Mouse (Mus musculus) adrenal gland, postnatal 10 days (tissue): ENCODE results near the gene Has1. TPM values are rescaled to one million over a fixed set of nuclear protein-coding genes. Genes with fewer than 3 reads are reported as not detected.
A peak's percentile ranks its signal among the peaks of the same experiment; 100 is the strongest.

Experiments
- microRNA-seq: library from miRNA; unstranded; fragments of <30 nt; microRNA quantifications from one replicate; pipeline ENCODE4 v1.2.0, GENCODE M21; 2021
- total RNA-seq, 2 experiments: library from RNA; stranded (reverse); gene quantifications; 2 replicates each; pipeline ENCODE4 v1.2.3; 2021

The Has1 gene
- total RNA-seq, 2 experiments from 2014 or later: 0.12 to 0.30 TPM

Small RNAs within 50 kb of the gene (microRNA-seq; reads per million reads assigned to microRNA genes)
- gene Gm25927 (not detected), gene Mir125a (7,028 reads per million, percentile 91 among the genes with 10 or more reads in this experiment), gene Mir99b (7,143 reads per million, percentile 92 among the genes with 10 or more reads in this experiment), gene Mirlet7e (not detected)

Other genes starting within 250 kb of the Has1 start
- 100 to 1,000 TPM; 101 to 135 TPM for gene Lnpep, start 230.2 kb downstream of the Has1 start, total RNA-seq
- gene Vmn2r90, start 151.5 kb downstream of the Has1 start, total RNA-seq: not detected
- 10 to 100 TPM; 32.1 to 70.4 TPM for gene Spaca6, start 28.0 kb downstream of the Has1 start, total RNA-seq
- 1 to 10 TPM in 1 of 2 experiments, under 1 TPM in 1; 0.51 to 1.4 TPM for gene Fpr1, start 28.7 kb upstream of the Has1 start, total RNA-seq
- gene Fpr2, start 32.6 kb upstream of the Has1 start, total RNA-seq: 1 to 10 TPM; 1.2 to 1.8 TPM
- gene Fpr3, start 32.6 kb upstream of the Has1 start, total RNA-seq: not detected
- not detected for gene Fpr-rs4, start 166.5 kb upstream of the Has1 start, total RNA-seq
- gene Vmn2r124, start 194.2 kb upstream of the Has1 start, total RNA-seq: not detected
- gene Vmn2r91, start 229.8 kb upstream of the Has1 start, total RNA-seq: not detected